Mouse (Mus musculus) 3T3-L1 (cell line): ENCODE results near the gene Rtn4r.

Source experiments
- DNase-seq: peaks from one replicate; pipeline ENCODE4 v3.0.0-alpha.2; 2015; ENCODE audit warnings: low read depth, low spot score

The Rtn4r gene

DNA sequence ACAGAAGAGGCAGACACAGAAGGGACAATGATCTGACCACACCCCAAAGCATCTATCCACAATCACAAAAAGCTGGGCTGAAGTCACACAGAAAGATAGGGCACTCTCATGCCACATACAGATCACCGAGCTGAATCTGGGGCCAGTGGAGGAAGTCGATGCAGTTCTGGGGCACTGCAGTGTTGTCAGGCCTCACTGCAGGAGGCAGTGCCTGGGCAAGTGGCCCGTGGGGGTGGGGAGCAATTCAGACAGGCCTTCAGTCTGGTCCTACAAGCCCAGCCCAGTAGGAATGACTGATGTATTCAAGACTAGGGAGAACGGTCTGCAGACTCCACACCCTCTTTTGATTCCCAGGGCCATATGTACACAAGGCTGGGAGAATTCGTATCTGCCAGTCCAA lies 2.8 kb upstream of the Rtn4r start:
- no peak for DNase-seq

DNA sequence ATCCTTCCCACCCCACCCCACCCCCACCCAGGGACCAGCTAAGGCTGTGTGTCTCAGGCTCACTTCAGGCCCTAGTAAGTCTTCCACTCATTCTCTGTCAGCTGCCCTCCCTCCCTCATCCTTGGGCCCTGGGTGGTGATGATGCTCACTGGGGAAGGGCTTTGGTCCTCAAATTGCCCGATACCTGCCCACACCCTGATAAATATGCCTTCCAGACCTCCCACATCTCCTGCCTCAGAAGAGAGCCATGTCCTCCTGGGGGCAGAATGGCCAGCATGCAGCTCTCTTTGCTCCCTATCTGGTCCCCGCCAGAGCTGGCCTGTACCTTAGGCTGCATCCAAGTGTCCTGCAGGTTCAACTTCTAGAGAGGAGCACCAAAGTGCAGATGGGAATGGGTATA lies 2.3 kb upstream of the Rtn4r start:
- no peak for DNase-seq

DNA sequence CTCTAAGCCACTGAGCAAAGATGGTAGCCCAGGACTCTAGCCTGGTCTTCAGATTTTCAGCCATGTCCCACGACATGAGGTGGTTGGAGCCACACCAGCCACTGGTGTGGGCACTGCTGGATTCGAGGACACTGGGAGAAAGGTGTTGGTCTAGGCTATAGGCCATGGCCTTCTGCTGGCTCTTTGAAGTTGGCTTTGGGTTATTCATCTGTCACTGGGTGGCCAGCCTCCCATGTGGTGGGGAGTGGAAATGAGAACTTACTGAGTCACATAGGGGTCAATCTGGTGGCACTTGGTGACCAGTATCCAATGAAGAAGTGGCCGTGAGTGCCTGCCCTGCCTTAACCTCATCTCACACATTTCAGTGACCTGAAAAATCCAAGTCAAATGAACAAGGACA lies 1.2 kb upstream of the Rtn4r start:
- no peak for DNase-seq

DNA sequence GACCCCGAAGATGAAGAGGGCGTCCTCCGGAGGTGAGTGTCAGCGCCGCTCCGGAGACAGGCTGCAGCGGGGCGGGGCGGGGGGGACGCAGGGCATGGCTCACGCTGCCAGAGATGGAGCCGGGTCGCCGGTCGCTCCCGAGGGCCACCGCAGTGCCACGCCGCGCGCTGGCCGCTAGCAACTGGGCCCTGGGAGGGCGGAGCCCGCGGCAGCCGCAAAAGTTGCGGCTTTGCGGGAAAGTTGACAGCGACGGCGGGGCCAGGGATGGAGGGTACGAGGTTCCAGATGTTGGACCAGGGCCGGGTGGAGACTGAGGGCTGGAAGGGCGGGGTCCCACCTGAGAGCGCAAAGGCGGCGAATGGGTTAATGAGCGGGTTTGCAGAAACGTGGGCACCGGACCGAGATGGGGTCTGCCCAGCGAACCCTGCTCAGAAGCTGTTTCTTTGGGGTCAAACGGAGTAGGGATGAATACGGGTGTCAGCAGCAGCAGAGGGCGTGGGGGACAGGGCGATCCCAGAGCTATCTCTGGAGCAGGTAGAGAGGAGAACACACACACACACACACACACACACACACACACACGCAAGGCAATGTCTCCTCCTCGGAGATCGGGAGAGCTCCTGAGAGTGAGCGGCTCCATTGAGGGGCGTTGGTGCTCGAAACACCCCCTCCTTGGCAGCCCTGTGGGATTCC lies 575 bp downstream of the Rtn4r start:
- DNase-seq, result no peak

DNA sequence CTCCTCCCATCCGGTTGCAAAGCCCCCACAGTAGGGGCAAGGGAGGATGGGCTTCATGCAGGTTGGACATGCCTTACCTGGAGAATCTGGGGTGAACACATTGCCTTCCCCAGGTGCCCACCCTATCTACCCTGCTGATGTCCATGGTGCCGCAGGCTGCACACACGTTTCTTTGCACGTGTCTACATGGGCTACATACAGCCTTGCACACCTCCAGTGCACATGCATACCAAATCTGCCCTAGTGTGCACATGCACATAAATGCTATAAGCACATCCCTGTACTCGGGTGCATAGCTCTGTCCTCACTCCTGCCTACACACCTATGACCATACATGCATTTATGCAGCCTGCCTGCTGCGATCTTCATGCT lies 1.1 kb downstream of the Rtn4r start:
- no peak for DNase-seq

DNA sequence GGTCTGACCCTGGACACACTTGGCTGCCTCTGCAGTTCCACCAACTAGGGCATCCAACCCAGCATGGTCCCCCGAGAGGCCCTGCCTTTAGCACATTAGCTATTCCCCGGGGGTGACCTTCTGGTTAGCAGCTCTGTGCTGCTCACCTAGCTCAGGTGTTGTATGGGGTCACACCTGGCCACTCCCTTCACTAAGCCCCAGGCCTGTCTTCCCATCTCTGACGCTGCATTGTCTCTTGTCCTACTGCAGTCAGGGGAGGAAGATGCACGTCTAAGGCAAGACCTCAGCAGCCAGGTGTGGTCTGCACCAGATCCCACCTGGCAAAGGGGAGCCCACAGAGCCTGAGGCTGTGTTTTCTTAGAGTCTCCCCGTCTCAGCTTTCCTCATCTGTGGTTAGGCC lies 2.0 kb downstream of the Rtn4r start:
- no peak for DNase-seq

DNA sequence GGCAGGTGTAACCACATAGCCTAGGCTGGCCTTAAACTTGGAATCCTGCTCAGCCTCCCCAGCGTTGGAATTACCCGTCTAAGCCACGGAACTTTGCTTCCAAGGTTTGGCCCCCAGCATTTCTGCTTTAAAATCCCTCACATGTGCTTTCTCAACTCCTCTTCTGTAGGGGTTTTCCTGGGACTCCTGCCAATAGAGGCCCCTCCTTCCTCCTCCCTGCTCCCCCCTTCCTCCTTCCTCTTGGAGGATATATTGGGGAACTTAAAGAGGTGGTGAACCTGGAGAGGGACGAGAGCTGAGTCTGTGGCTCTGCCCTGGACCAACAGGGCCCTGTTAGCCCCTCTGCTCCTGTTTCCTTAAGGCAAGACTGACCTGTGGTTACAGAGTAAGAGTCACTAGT lies 2.8 kb downstream of the Rtn4r start:
- DNase-seq, result no peak

DNA sequence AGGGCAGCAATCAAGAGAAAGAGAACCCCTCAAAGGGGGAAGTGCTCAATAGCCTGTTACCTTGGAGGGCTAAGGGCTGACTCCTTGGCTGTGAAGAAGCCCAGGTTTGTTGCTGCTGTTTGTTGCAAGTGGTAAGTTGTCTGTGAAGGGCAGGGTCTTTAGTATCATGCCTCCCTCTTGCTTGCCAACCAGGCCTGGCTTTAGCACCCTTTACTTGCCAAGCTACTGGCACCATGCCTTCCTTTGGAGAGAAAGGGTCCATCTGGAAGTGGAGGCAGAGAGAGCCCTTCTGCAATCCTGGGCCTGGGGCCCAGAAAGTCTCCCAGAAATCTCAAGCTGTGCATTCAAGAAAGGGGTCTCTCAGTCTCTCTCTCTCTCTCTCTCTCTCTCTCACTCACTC lies 3.3 kb downstream of the Rtn4r start:
- DNase-seq, result no peak

DNA sequence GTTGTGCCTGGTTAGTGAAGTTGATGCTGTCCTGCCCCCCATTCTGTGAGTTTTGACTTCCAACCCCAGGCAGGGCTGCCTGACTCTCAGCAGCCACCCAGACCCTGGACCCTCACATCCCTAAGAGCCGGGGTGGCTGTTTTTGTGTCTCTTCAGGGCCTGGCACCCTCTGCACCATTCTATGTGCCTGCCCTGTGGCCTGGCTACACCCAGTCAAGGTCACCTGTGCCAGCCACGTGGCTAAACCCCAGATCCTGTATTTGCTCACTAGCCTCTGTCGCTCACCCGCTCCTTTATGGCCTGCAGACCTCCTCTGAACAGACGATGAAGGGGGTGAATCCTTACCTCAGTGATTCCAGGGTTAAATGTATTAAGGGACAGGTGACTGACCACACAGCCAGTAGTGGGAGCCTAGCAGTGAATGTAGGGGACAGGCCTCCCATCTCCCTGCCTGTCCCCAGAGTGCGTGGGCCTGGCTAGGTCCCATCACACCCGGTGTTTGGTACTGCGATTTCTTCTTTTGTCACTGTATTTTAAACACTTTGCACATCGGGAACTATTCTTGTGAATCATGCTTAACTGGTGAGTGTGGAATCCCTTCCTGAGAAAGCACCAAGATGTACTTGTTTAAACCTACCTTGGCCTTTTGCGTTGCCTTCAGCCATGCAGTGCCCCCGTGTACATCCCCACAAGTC lies 4.0 kb downstream of the Rtn4r start:
- no peak for DNase-seq

DNA sequence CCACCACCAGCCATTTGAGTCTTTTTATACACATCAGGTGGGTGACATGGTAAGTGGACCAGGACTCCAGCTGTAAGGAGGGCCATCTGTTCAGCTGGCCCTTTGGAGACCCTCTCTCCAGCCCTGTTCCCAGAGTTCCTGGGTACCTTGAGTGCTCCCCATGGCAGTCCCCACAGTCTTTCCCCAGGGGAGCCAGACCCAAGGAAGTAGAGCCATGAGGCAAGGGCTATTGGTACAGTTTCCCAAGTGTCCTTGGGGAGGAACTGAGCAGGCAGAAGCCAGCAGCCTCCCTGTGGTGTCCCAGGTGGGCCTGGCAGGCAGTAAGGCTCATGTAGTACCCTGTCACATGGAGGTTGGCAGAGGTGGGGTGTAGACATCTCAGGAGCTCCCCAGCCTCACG lies 4.6 kb downstream of the Rtn4r start:
- DNase-seq, result no peak

DNA sequence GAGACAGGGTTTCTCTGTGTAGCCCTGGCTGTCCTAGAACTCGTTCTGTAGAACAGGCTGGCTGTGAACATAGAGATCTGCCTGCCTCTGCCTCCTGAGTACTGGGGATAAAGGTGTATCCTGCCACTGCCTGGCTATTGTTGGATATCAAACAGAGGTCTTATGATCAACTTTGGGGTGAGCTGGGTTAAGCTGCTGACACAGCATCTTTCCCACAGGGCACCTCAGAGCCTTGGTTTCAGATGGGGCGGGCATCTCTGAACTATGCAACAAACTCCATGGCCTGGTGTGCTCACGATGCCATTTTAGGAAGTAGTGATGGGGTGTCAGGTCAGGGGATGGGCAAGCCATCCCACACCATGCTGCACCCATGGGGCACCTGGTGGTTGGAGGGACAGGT lies 5.1 kb downstream of the Rtn4r start:
- DNase-seq, result no peak

DNA sequence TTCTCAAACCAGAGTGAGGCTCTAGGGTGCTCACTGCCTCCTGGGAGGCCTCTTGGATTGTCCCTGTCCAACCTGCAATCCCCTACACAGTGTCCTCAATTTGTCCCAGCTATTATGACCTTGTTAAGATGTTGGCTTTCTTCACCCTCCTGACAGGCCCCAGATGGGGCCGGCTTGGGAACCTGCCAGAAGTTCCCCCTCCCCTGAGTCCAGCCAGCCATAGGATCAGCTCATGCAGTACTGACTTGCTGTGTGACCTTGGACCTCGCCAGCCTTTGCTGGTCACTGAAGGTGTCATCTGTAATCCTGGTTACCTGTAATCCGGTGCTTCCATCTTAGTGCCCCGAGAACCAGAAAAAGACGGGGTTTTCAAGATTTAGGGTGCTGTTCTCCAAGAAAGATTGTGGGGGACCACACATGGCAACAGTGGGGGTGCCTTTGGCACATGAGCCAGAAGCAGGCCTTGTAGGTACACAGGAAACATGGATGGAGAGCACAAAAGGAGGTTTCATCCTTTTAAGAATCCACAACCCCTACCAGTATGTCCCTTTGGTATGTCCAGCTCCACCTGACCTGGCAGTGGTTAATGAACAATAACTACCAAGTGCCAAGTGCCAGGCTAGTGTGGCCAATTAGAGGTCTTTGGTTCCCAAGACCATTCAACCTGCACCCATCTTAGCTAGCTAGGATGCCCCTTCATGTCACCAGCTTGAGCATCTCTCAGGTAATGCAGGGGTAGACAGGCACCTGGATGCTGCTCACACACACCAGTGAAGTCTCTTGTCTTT lies 5.9 kb downstream of the Rtn4r start:
- no peak for DNase-seq

DNA sequence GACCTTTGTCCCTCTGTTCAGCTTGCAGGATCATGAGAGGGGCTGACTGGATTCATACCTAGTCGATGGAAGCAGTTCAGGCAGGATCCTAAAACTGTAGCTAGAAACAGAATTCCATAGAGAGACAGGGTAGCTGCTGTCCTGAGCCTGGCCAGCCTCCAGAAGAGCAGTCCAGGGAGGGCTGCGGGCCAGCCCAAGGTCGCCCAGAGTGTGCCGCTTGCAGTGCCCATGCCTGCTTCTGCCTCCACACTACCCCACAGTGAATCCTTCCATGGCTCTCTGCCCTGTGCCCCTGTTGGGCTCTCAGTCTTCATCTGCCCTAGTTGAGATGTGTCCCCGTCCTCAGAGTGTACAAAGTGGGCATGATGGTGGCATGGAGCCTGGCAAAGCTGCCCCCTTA lies 7.8 kb downstream of the Rtn4r start:
- no peak for DNase-seq

DNA sequence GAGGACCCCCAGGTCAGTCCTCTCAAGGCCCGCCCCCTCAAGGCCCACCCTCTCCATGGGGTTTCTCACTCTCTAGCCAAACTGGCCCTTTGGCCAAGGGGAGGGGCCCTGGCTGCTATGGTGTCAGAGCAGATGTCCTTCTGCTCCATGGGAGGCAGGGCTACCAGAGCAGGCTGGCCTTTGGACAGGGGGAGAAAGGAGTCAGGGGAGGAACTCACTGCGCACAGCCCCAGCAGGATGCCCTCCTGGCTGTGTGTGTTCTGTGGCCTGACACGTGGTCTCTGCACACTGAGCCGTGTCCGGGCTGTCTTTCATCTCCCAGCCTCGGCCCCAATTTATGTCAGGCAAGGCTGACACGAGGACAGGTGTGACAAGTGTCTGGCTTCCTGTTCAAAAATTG lies 8.6 kb downstream of the Rtn4r start:
- DNase-seq, result no peak

DNA sequence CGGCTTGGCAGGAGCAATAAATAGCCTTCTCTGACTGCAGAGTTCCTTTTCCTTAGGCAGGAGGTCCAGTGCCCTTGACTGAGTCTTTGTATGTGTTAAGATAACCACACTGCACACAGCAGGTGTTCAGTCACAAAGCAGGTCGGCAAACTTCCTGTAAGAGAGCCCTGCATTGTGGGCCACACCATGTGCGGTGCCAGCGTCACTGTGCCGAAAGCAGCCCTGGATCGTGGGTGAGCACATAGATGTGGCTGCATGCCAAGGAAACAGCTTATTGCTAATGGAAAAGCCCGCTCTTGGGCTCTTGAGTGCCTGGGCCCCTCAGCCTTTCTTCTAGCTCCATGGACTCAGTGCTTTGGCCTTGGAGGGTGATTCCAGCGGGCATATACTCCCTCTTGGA lies 16.8 kb downstream of the Rtn4r start:
- no peak for DNase-seq

DNA sequence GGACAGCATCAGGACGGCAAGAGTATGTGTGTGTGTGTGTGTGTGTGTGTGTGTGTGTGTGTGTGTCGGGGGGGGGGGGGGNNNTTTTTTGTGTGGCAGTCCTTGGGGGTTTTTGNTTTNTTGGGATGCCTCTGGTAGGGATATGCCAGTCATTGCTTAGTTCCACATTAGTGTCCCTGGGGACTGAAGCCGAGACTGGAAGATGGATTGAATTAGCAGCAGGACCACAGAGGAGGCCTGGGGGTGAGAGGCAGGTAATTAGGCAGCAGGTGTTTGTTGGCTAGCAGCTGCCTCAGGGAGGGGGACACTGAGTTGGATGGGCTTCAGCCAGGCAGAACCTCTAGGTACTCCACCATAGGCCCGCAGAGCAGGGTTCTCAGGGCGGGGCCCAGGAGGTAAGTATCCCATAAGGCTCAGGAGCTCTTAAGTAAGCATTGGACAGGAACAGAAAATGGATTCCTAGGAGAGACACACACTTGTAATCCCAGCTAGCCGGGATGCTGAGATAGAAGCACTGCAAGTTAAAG lies 18.0 kb downstream of the Rtn4r start:
- DNase-seq, result no peak

DNA sequence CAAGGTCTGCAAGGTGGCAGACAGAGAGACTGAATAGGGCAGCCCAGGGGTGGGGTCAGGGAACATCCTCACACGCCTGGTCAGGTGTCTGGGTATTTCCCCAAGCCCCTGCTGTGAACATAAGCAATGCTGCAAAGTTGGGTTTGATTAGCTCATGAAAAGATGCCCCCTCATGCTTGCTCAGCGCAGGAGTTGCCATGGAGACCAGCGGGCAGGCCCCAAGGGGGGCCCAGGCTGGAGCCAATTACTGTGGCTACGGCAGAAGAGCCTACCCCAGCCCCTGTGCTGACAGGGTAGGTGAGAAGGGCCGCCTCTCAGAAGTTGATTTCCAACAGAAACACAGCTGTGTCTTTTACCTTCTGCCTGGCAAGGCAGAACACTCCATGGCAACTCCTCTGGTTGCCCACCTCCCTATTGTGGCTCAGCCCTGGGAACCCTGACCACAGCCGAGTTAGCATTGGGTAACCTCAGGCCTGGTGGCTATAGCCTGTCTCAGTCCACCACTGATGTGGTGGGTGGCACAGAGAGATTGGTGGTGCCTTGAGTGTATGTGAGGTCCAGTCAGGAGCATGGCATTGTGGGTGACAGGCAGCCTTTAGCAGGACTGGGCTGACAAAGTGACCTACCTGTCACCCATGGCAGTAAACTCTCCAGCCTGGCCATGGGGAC lies 20.9 kb downstream of the Rtn4r start:
- no peak for DNase-seq

DNA sequence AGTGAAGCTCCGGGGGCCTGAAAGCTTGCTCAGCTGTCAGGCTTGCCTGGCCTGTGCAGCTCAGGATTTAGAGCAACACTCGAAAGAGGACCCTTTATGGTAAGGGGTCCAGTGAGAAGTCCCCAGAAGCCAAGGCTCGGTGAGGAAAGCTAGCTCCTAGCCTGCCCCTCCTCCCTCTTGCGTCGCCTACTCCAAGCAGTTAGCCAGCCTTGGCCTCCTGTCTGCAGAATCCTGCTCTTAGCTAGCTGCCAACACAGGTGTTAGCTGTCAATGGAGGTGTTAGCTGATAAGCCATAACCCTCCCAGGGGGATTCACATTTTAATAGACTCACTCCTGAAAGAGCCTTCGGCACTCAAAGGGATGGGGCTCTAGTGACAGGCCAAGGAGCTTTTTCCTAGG lies 21.8 kb downstream of the Rtn4r start:
- DNase-seq, result no peak

DNA sequence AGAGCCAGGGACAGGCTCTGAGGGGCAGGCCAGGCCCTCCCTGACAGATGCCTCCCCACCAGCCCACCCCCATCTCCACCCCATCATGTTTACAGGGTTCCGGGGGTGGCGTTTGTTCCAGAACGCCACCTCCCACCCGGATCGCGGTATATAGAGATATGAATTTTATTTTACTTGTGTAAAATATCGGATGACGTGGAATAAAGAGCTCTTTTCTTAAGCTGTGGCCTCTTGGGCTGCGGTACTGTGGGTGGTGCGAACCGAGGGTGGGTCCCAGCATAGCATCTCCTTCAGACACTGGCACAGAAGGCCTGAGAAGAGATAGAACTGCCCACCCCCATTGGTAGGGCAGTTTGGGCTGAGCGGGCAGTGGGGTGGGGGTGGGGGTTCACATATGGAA lies 24.7 kb downstream of the Rtn4r start:
- DNase-seq, result no peak

DNA sequence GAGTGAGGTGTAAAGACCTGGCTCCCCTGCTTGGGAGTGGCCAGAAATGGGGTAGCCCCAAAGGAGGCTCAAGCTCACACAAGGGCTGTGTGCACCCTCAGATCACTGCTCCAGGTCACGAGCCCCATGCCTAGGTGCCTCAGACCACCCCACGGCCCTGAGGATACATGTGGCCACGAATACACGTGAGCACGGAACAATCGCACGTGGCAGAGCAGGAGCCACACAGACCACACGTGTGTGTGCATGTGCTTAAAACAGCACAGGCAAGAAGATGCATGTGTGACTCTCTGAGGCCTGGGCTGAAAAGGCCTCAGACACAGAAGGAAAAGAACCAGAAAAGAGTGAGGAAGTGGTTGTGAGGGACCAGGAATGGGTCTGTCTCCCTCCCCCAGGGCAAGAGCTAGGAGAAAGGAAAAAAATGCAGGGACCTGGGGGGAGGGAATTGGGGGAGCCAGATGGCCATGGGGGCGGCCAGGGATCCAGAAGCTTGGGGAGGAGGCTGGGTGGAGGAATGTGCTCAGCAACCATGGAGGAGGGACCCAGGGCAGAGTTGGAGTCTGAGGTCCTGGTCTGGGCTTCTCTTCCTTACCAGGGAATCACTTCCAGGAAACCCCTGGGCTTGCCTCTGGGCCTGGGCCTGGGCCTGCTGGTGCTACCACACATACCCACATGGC lies 25.5 kb downstream of the Rtn4r start:
- DNase-seq, result no peak

DNA sequence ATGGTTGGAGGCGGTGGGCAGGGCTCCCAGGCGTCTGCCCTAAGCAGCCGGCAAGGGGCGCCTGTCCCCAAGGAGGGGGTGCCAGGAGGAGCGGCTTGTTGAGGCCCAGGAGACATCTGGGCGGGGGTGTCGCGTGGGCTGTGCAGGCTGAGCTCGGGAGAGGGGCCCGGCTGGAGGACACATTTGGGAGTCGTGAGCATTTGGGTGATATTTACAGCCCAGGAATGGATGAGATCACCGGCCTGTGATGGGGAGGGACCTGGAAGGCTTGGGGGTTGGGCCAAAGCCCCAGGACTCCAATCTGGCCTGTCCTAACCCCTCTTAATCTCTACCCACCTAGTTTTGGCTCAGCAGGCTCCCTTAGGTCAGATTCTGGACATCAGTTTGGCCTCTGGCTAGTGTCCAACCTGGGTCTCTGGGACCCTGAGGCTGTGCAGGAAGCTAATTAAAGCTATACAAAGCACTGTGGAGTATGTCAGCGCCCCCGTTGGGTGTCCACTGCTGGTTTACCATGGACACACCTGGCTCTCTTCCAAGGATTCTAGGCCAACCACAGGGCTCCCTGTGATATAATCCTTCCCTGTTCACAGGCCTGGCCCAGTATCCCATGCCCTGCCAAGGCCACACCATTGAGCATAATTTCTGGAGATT lies 27.2 kb downstream of the Rtn4r start:
- DNase-seq, result peak; percentile 67
